Mouse (Mus musculus) ZHBTc4 (cell line): ENCODE measurements at regions not wholly inside any gene's neighbourhood (a gene's known extent, or its start where the extent isn't known, plus 50 kb on each side); places are given as distances from the start of the nearest gene placed in this dataset.

Experiments
- DNase-seq: peaks from one replicate; pipeline ENCODE4 v3.0.0-alpha.2; 2011; ENCODE audit warnings: low read depth, low spot score

- DNase-seq, result peak; percentile 62
These were observed 51.9 kb upstream of the Klf9 start for GRCm38 (mm10) chr19:23089081-23089480.

DNA sequence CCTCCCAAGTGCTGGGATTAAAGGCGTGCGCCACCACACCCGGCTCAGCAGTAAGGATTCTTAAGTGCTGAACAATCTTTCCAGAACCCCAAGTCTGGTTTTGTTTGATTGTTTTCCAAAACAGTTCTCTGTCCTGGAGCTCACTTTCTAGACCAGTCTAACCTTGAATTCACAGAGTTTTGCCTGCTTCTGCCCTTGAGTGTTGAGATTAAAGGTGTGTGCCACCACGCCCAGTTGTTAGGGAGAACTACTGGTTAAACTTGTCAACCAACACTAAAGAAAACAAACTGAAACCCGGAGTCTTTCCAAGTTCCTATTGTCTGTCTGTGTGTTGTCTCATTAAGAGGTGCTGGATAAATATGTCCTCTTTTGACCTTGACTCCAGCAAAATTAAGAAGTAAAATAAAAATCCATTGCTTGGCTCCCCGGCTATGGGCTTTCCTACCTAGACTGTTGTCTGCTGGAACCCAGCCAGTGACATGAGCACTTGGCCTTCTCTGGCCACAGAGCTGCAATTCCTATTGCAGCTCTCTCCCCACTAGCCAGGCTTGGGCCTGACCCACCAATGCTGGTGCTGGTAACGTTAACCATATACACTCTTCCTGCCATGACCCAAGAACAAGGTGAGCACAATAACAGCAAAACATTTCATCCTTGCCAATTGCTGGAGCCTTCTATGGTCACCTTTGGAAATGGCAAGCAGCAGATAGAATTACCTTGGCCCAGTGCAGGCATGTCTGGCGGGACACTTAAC lies 51.1 kb upstream of the Klf9 start:
- peak; percentile 93 for DNase-seq
